Mouse (Mus musculus): ENCODE data around the gene Rmdn2. TPM values are rescaled to one million over a fixed set of nuclear protein-coding genes. Genes with fewer than 3 reads are reported as not detected.

Rmdn2 gene
- polyA plus RNA-seq (2015; fragmentation: Nextera tagmentation; extraction: Ambion mirVana), result 8.0 and 8.8 TPM in 2 replicates

GRCm38 (mm10) chr17:79611545-79611944, at the start of gene Rmdn2:
Rmdn2 (plus strand) TSS chr17:79611863.
- H3K9ac ChIP-seq, result no peak within 1 kb of the TSS
- H3K27ac ChIP-seq, result no peak within 1 kb of the TSS
- H3K9me3 ChIP-seq, result no peaks in the 10 kb centered on the region
- H3K4me2 ChIP-seq, result no peak within 1 kb of the TSS
- no peaks in the 10 kb centered on the region for H3K27me3 ChIP-seq
- no peak within 1 kb of the TSS for H3K4me3 ChIP-seq
- H3K4me1 ChIP-seq (replicated peaks), result peaks cover 6% of the 10 kb centered on the region
- ATAC-seq (ENCODE audit: low FRiP score), result no peak
- 87% methylated on average over 4 of the region's 4 CpGs for WGBS
- H3K36me3 ChIP-seq, result no peaks in the 10 kb centered on the region

- Histone ChIP-seq H3K9ac (no peak overlapping the region), H3K4me1 (replicated peaks) (no peaks in the 10 kb centered on the region), H3K27ac (no peak overlapping the region), H3K36me3 (no peaks in the 10 kb centered on the region), H3K4me3 (no peak overlapping the region), H3K4me2 (no peak overlapping the region), H3K27me3 (no peaks in the 10 kb centered on the region), H3K9me3 (peaks cover 5% of the 10 kb centered on the region; the same call in 1 of the 2 replicates)
- ATAC-seq (ENCODE audit: low FRiP score), result no peak
- WGBS, result 70% methylated on average over 7 of the region's 7 CpGs
Observed at GRCm38 (mm10) chr17:79563067-79563620, 48.5 kb upstream of the Rmdn2 start.

- Histone ChIP-seq H3K4me2 (no peak overlapping the region), H3K4me1 (replicated peaks) (no peaks in the 10 kb centered on the region), H3K9ac (no peak overlapping the region), H3K36me3 (no peaks in the 10 kb centered on the region), H3K4me3 (no peak overlapping the region), H3K27me3 (no peaks in the 10 kb centered on the region), H3K27ac (no peak overlapping the region), H3K9me3 (peaks cover 5% of the 10 kb centered on the region; the same call in 1 of the 2 replicates)
- WGBS, result 62% methylated on average over 2 of the region's 2 CpGs
- ATAC-seq (ENCODE audit: low FRiP score), result no peak
Observed at GRCm38 (mm10) chr17:79563721-79564120, 47.9 kb upstream of the Rmdn2 start.

- no peak for ATAC-seq (ENCODE audit: low FRiP score)
Observed at GRCm38 (mm10) chr17:79565241-79565961, 46.3 kb upstream of the Rmdn2 start.

GRCm38 (mm10) chr17:79568401-79568800, 43.3 kb upstream of the Rmdn2 start:
- no peak for ATAC-seq (ENCODE audit: low FRiP score)
- H3K4me1 ChIP-seq (replicated peaks), result no peaks in the 10 kb centered on the region
- H3K4me3 ChIP-seq, result no peak overlapping the region
- H3K36me3 ChIP-seq, result no peaks in the 10 kb centered on the region
- H3K27ac ChIP-seq, result no peak overlapping the region
- no peaks in the 10 kb centered on the region for H3K9me3 ChIP-seq
- no peaks in the 10 kb centered on the region for H3K27me3 ChIP-seq
- WGBS, result 87% methylated on average over 1 of the region's 1 CpGs
- H3K4me2 ChIP-seq, result no peak overlapping the region
- no peak overlapping the region for H3K9ac ChIP-seq

More at GRCm38 (mm10) chr17:79565241-79565961, 46.3 kb upstream of the Rmdn2 start:
- no peaks in the 10 kb centered on the region for H3K36me3 ChIP-seq
- no peak overlapping the region for H3K9ac ChIP-seq
- H3K4me2 ChIP-seq, result no peak overlapping the region
- no peaks in the 10 kb centered on the region for H3K27me3 ChIP-seq
- H3K4me1 ChIP-seq (replicated peaks), result no peaks in the 10 kb centered on the region
- H3K9me3 ChIP-seq, result no peaks in the 10 kb centered on the region
- WGBS, result 44% methylated on average over 9 of the region's 9 CpGs
- no peak overlapping the region for H3K4me3 ChIP-seq
- no peak overlapping the region for H3K27ac ChIP-seq

GRCm38 (mm10) chr17:79578328-79578727, 33.3 kb upstream of the Rmdn2 start:
- no peaks in the 10 kb centered on the region for H3K4me1 ChIP-seq (replicated peaks)
- H3K9ac ChIP-seq, result no peak overlapping the region
- no peaks in the 10 kb centered on the region for H3K9me3 ChIP-seq
- H3K4me2 ChIP-seq, result no peak overlapping the region
- no peaks in the 10 kb centered on the region for H3K27me3 ChIP-seq
- no peak overlapping the region for H3K4me3 ChIP-seq
- no peaks in the 10 kb centered on the region for H3K36me3 ChIP-seq
- WGBS, result 83% methylated on average over 7 of the region's 7 CpGs
- ATAC-seq (ENCODE audit: low FRiP score), result no peak
- no peak overlapping the region for H3K27ac ChIP-seq

- H3K9me3 ChIP-seq, result no peaks in the 10 kb centered on the region
Observed at GRCm38 (mm10) chr17:79580264-79580920, 31.3 kb upstream of the Rmdn2 start.

GRCm38 (mm10) chr17:79583466-79583865, 28.2 kb upstream of the Rmdn2 start:
- no peaks in the 10 kb centered on the region for H3K9me3 ChIP-seq
- ATAC-seq (ENCODE audit: low FRiP score), result no peak
- no peak overlapping the region for H3K4me3 ChIP-seq
- no peaks in the 10 kb centered on the region for H3K36me3 ChIP-seq
- no peaks in the 10 kb centered on the region for H3K4me1 ChIP-seq (replicated peaks)
- H3K27me3 ChIP-seq, result no peaks in the 10 kb centered on the region
- no peak overlapping the region for H3K9ac ChIP-seq
- no peak overlapping the region for H3K4me2 ChIP-seq
- H3K27ac ChIP-seq, result no peak overlapping the region
- WGBS, result 76% methylated on average over 4 of the region's 4 CpGs

More at GRCm38 (mm10) chr17:79580264-79580920, 31.3 kb upstream of the Rmdn2 start:
- Histone ChIP-seq H3K4me2 (no peak overlapping the region), H3K27me3 (no peaks in the 10 kb centered on the region), H3K36me3 (no peaks in the 10 kb centered on the region), H3K4me3 (no peak overlapping the region), H3K27ac (no peak overlapping the region), H3K4me1 (replicated peaks) (no peaks in the 10 kb centered on the region), H3K9ac (no peak overlapping the region)
- WGBS, result 72% methylated on average over 6 of the region's 6 CpGs
- ATAC-seq (ENCODE audit: low FRiP score), result peak; percentile 74

GRCm38 (mm10) chr17:79584246-79584800, 27.3 kb upstream of the Rmdn2 start:
- H3K9ac ChIP-seq, result no peak overlapping the region
- H3K9me3 ChIP-seq, result no peaks in the 10 kb centered on the region
- 89% methylated on average over 6 of the region's 6 CpGs for WGBS
- no peaks in the 10 kb centered on the region for H3K36me3 ChIP-seq
- no peak overlapping the region for H3K4me2 ChIP-seq
- H3K4me1 ChIP-seq (replicated peaks), result no peaks in the 10 kb centered on the region
- ATAC-seq (ENCODE audit: low FRiP score), result no peak
- H3K4me3 ChIP-seq, result no peak overlapping the region
- no peaks in the 10 kb centered on the region for H3K27me3 ChIP-seq
- no peak overlapping the region for H3K27ac ChIP-seq

GRCm38 (mm10) chr17:79589913-79590312, 21.8 kb upstream of the Rmdn2 start:
- no peaks in the 10 kb centered on the region for H3K9me3 ChIP-seq
- H3K27me3 ChIP-seq, result no peaks in the 10 kb centered on the region
- 91% methylated on average over 1 of the region's 1 CpGs for WGBS
- H3K36me3 ChIP-seq, result no peaks in the 10 kb centered on the region
- no peaks in the 10 kb centered on the region for H3K4me1 ChIP-seq (replicated peaks)
- no peak overlapping the region for H3K4me3 ChIP-seq
- H3K4me2 ChIP-seq, result no peak overlapping the region
- ATAC-seq (ENCODE audit: low FRiP score), result no peak
- no peak overlapping the region for H3K9ac ChIP-seq
- H3K27ac ChIP-seq, result no peak overlapping the region

GRCm38 (mm10) chr17:79595996-79596395, 15.7 kb upstream of the Rmdn2 start:
- no peak overlapping the region for H3K4me3 ChIP-seq
- no peak overlapping the region for H3K4me2 ChIP-seq
- H3K4me1 ChIP-seq (replicated peaks), result peaks cover 8% of the 10 kb centered on the region; the same call in 1 of the 2 replicates
- no peaks in the 10 kb centered on the region for H3K9me3 ChIP-seq
- H3K9ac ChIP-seq, result no peak overlapping the region
- ATAC-seq (ENCODE audit: low FRiP score), result no peak
- no peaks in the 10 kb centered on the region for H3K27me3 ChIP-seq
- 85% methylated on average over 4 of the region's 4 CpGs for WGBS
- H3K36me3 ChIP-seq, result no peaks in the 10 kb centered on the region
- H3K27ac ChIP-seq, result no peak overlapping the region

GRCm38 (mm10) chr17:79598151-79598550, 13.5 kb upstream of the Rmdn2 start:
- Histone ChIP-seq H3K36me3 (no peaks in the 10 kb centered on the region), H3K9ac (no peak overlapping the region), H3K4me3 (no peak overlapping the region), H3K4me2 (no peak overlapping the region), H3K27me3 (no peaks in the 10 kb centered on the region), H3K4me1 (replicated peaks) (peaks cover 8% of the 10 kb centered on the region; the same call in 1 of the 2 replicates), H3K27ac (no peak overlapping the region), H3K9me3 (no peaks in the 10 kb centered on the region)
- 63% methylated on average over 2 of the region's 2 CpGs for WGBS
- no peak for ATAC-seq (ENCODE audit: low FRiP score)
